Mouse (Mus musculus) megakaryocyte, embryonic 14.5 days (primary cell): Measurements from ENCODE around the gene Naga.
"Not testable (repeated sequence)": the region's sequence is repeated elsewhere in the genome, so short reads cannot be mapped to it uniquely, and the experiment has no call there.

Experiments used
- FLI1 ChIP-seq: IDR thresholded peaks from 2 replicates; pipeline ENCODE4 v1.6.1; 2012; ENCODE audit warnings: low read length, inconsistent platforms, mixed read lengths
- GATA1 ChIP-seq: IDR thresholded peaks from 3 replicates; pipeline ENCODE4 v1.6.1; 2012; ENCODE audit warnings: mixed read lengths, low read length, inconsistent platforms, borderline replicate concordance

GRCm38 (mm10) chr15:82364561-82364960 is 25.8 kb upstream of the Naga start:
- not testable (repeated sequence) for TF ChIP-seq GATA1, FLI1
